Mouse (Mus musculus): ENCODE measurements around the gene Ttc23. TPM values are rescaled to one million over a fixed set of nuclear protein-coding genes. Genes with fewer than 3 reads are reported as not detected.

The Ttc23 gene
- 116 TPM for polyA plus RNA-seq (2014; fragmentation: Illumina TruSeq; extraction: RNeasy Lipid Tissue Mini Kit (QIAGEN cat#74804); ENCODE audit: low read depth, low replicate concordance)

DNA sequence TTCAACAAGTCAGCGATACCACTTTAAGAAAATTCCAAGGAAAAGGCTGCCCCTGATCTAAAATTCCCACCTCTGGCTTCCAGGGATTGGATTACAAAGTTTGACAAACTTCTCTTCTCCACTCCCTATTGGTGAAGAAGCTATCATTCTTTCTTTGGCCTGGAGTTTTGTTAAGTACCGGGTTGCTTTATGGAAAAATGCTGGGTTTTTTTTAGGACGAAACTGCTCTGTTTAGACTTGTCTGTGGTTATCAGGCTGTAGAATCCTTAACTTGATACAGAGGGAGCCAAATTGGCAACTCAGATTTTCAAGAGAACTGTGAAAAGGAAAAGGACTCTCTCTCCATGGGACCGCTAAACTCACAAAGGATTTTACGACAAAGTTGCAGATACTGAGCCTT lies at the start of gene Ttc23:
Ttc23 (plus strand) TSS at position 134 of the 400 bp plus-strand sequence.

DNA sequence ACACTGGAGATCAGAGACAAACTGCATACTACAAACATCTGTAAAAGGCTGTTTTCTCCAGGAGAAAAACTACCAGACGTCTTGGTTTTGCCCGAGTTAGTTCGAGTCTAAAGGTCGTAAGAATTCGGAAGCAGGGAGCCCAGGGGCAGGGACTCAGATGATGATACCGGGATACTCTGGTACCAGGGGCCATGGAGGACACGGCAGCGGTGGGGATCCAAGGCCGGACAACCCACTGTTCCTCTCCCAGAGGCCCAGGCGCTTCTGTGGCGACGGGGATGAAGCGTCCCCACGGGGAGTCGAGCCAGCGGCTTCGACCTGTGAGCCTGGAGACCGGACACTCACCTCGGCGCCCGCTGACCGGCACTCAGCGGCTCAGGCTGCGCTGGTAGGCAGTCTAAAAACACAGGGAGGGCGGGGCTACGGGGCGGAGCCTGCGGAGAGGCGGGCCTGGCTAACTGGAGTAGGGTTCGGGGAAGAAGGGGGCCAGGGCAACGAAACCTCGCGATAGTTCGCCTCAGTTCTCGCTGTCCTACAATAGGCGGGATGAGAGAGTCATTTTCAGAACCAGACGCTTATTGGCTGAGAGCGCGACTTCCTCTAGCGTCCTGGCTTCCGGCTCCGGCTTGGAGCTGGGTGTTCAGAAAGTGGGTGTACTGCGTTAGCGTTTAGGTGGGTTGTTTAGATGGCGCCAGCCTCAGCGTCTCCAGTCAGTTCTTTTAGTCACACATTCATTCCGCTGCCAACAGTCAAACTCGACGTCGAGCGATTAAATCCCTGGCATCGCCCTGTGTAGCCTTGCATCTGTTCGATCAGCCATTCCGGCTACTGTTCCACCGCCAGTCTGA lies 2.2 kb upstream of the Ttc23 start, which contains the start of gene Lrrc28:
Lrrc28 (minus strand) TSS at position 436 of the 848 bp plus-strand sequence.

DNA sequence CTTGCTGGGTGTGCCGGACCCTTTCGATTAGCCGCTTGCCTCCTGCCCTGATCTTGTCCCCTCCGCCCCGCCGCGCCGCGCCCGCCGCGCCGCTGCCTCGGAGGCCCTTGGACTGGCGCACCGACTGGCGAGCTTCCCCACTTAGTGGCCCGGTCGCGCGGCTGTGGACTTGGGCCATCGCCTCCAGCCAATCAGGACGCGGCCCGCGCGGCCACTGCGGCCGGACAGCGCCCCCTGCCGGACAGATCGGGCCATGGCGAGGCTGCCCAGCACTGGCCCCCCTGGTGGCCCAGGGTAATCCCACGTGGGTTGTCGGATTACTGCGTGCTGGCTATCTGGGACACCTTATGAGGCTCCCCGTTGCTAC lies 112.4 kb downstream of the Ttc23 start, which contains the start of gene Synm:
Synm (minus strand) TSS at position 114 of the 367 bp plus-strand sequence.

Other genes starting within 250 kb of the Ttc23 start
- 259 TPM for gene Lrrc28, start 2.1 kb upstream of the Ttc23 start, polyA plus RNA-seq (2014; fragmentation: Illumina TruSeq; extraction: RNeasy Lipid Tissue Mini Kit (QIAGEN cat#74804); ENCODE audit: low read depth, low replicate concordance)
- 4.9 TPM for gene Synm, start 112.3 kb downstream of the Ttc23 start, polyA plus RNA-seq (2014; fragmentation: Illumina TruSeq; extraction: RNeasy Lipid Tissue Mini Kit (QIAGEN cat#74804); ENCODE audit: low read depth, low replicate concordance)

Measured in testis, adult 10 weeks (tissue).